Mouse (Mus musculus) lung, adult 2 months (tissue): Measurements from ENCODE around the gene Ccnjl. TPM values are rescaled to one million over a fixed set of nuclear protein-coding genes. Genes with fewer than 3 reads are reported as not detected.

Experiments used
- DNase-seq: peaks from one replicate; pipeline ENCODE4 v3.0.0; 2022
- H3K4me1 ChIP-seq: fragments of 200-500 bp; 2 replicates; pipeline ENCODE4 v1.6.1; 2011; ENCODE audit warnings: low read length; ENCODE audit not compliant: control insufficient read depth, insufficient read depth
- H3K4me3 ChIP-seq: fragments of 200-500 bp; replicated peaks from 2 replicates; pipeline ENCODE3; 2011; ENCODE audit warnings: low read depth, mild to moderate bottlenecking, control low read depth, low read length; ENCODE audit errors: extremely low read depth
- CTCF ChIP-seq: fragments of 200-500 bp; IDR thresholded peaks from 2 replicates; pipeline ENCODE4 v1.5.1; 2011; ENCODE audit warnings: mild to moderate bottlenecking, low read length, control low read depth; ENCODE audit not compliant: insufficient read depth
- POLR2A ChIP-seq: fragments of 200-500 bp; IDR thresholded peaks from 2 replicates; pipeline ENCODE4 v1.6.1; 2011; ENCODE audit warnings: low read depth, mild to moderate bottlenecking, control low read depth, low read length, borderline replicate concordance; ENCODE audit errors: extremely low read depth
- WGBS: fragments of 180-500 bp; shearing (Covaris S2); methylation state at CpG from one replicate; pipeline ENCODE4 v1.1.7; 2018; 5-methylcytosine and 5-hydroxymethylcytosine counted together
- polyA plus RNA-seq: library from polyadenylated mRNA; depleted of rRNA; stranded (reverse); fragments of >200 nt; gene quantifications from 2 replicates; pipeline ENCODE4 v1.2.3, GENCODE M21; 2012

Gene Ccnjl
- polyA plus RNA-seq, 1 experiment: 3.7 TPM

DNA sequence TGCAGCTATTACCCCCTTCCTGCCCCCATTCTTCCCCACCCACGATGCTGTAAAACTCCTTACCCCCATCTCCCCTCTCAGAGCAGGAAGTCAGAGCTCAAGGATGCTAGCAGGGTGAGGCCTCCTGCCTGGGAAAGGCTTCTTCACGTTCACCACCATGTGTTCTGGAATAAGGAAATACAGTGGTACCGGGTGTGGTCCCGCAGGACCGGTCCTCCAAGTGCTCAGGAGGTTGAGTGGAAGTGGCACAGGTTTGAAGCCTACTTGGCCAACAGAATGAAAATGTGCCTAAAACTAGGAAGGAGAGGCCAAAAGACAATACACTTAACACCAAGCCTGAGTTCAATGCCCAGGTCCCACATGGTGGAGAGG lies 82.1 kb downstream of the Ccnjl start:
- DNase-seq: no peak

DNA sequence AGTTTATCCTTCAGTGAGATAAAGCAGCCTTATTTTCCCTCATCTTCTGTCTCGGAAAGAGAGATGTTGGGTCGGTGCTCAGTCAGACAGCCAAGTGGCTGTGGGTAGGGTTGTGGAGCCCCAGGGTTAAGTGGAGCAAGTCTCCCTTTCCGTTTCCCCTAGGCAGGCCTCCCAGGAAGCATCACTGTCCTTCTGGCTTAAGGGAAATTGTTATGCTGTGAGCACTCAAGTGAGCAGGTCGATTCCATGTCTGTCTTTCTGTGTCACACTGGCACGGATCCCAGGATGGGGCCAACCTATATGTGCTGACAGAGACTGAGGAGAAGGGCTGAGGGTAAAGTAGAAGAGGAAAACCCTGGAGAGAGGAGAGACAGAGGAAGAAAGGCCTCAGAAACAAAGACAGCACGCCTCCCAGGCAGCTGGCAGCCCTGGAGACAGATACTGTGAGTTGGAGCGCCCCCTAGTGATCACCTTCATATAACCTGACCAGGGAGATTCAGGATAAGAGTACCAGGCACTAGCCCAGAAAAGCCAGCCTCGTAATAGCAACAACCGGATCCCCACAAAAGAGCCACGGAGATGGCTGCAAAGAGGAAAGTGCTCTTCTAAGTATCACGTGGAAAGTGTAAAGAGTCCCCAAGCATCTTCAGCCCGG lies 84.4 kb downstream of the Ccnjl start:
- no peak overlapping the region for H3K4me3 ChIP-seq
- TF ChIP-seq CTCF (peak; percentile 72), POLR2A (no peak)
- peak; percentile 61 for DNase-seq
- WGBS: 27% methylated on average over 12 of the region's 12 CpGs
- H3K4me1 ChIP-seq: no peaks in the 10 kb centered on the region

More for the DNA sequence above, 82.1 kb downstream of the Ccnjl start:
- 38% methylated on average over 5 of the region's 5 CpGs for WGBS
- H3K4me3 ChIP-seq: no peak overlapping the region
- no peak for TF ChIP-seq POLR2A
- no peak for TF ChIP-seq CTCF
- H3K4me1 ChIP-seq: no peaks in the 10 kb centered on the region

DNA sequence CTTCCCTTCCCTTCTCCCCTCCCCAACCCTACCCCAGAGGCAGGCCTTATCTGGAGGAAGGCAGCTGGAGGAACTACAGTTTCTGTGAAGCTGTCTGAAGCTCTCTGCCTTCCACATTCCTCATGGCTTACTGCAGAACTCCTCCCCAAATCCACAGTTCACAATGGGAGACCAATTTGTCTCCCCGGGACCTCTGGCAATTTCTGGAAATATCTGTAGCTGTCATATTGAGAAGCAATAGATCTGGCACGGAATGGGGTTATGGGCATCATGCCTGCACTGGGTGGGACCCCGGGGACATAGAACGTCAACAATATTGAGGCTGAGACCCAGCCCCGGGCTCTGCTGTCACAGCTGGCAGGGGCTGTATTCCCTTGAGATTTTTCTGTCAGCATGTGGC lies 89.3 kb downstream of the Ccnjl start:
- TF ChIP-seq POLR2A (no peak), CTCF (no peak)
- Histone ChIP-seq H3K4me3 (no peak overlapping the region), H3K4me1 (no peaks in the 10 kb centered on the region)
- WGBS: 49% methylated on average over 5 of the region's 5 CpGs
- DNase-seq: no peak

DNA sequence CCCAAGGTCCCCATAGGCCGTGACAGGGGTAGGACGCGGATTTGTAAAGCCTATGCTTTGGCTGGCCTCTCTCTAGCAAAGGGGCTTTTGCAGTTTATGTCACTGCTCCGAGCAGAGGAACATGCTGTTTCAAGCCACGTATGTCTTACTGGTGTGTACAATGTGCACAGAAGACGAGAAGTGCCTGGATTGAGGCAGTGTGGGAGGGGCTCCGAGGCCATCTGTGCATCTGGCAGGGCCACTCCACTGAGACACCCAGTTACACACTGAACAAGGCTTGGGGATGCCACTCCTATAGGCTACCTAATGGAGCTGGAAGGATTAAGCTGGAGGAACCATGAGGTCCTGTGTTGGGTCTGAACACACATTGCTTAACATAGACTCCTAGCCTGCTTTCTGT lies 89.8 kb downstream of the Ccnjl start:
- no peak for TF ChIP-seq POLR2A
- no peak for TF ChIP-seq CTCF
- DNase-seq: no peak
- Histone ChIP-seq H3K4me1 (no peaks in the 10 kb centered on the region), H3K4me3 (no peak overlapping the region)
- 63% methylated on average over 7 of the region's 7 CpGs for WGBS

DNA sequence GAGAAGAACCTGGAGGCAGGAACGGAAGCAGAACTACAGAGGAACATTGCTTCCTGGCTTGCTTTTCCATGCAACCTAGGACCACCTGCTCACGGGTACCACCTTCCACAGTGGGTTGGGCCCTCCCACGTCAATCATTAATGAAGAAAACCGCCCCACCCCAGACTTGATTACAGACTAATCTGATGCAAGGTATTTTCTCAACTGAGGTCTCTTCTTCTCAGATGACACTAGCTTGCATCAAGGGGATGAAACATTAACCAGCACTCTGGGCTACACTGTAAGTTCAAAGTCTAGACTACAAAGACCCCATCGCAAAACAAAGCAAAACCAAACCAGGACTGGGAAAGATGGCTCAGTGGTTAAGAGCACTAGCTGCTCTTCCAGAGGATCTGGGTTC lies 93.2 kb downstream of the Ccnjl start:
- no peak for DNase-seq
- no peak for TF ChIP-seq POLR2A
- no peak for TF ChIP-seq CTCF
- Histone ChIP-seq H3K4me3 (no peak overlapping the region), H3K4me1 (no peaks in the 10 kb centered on the region)
- WGBS: 81% methylated on average over 5 of the region's 5 CpGs

DNA sequence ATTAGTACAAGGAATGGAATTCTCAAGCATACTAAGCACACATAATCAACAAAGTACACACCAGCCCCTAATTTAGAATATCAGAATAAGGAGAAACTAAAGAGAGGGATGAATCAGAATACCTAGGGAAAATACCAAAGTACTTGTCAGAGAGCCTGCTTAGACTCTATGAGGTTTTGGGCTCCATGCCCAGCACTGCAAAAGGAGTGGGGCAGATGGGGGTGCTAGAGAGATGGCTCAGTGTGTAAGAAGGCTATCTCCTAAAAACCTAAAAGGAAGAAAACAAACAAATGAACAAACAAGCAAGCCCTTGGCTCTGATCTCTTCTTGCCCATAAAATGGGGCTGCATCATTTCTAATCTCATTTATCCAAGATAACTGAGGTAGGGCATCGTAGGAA lies 95.8 kb downstream of the Ccnjl start:
- TF ChIP-seq CTCF: no peak
- no peak for TF ChIP-seq POLR2A
- WGBS: 95% methylated on average over 1 of the region's 1 CpGs
- DNase-seq: no peak

DNA sequence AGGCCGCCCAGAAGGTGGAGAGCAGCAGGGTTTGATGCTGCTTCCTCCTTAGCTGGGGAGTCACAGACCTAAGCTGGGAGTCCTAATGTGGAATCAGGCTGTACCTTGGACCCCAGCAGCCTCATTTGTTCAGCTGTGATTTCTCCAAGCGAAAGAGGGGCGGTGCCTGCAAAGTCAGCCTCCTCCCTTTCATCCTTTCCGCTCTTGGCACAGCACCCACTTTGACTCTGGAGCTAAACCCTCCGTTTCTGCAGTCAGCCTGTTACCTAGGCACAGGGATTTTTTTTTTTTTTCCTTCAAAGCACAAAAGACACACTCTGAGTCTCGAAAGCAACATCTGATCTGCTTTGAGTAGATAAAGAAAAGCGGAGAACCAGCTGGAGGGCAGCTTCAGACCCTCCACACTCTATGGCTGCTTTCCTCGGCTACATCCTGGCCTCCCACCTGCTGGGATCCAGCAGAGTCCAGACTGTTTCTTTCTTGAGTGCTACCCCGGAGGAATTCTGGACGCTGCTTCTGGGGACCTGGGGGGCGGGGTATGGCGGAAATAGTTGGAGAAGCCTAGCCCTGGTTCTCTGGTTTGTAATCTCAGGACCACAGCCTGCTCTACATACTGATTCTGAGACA lies 97.8 kb downstream of the Ccnjl start:
- peak; percentile 28 for DNase-seq
- TF ChIP-seq POLR2A: no peak
- no peak for TF ChIP-seq CTCF
- no peaks in the 10 kb centered on the region for H3K4me1 ChIP-seq
- WGBS: 16% methylated on average over 12 of the region's 12 CpGs
- no peak overlapping the region for H3K4me3 ChIP-seq

More for the DNA sequence above, 95.8 kb downstream of the Ccnjl start:
- Histone ChIP-seq H3K4me1 (no peaks in the 10 kb centered on the region), H3K4me3 (no peak overlapping the region)

DNA sequence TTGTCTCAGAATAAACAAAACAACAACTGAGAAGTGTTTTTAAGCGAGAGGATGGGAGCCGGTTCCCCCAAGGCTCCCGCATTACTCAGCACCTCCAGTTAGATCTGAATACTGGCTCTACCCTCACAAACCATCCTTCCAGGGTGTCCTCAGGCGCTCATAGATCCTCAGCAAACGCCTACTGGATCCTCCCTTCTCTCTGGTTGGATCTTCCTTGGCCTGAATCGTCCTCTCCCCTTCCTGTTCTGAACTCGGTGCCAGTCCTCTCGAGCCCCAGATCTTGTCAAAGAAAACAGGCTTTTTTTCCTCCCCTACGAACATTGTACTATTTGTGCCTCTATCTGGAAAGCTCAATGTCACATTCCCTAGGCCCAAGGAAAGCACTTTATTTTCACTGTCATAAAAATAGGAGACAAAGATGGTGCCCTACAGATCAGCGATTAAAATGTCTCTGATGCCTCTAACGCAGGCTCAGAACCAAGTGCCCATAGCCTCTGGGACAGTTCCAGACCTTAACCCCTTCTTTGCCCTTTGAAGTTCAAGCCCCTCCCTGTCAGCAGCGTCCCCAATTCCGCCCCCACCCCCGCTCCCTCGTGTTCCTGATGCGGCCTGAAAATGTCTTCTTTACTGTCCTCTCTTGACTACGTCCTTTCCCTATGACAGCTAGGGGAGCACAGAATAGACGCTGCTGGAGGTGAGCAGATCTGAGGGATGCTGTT lies 98.5 kb downstream of the Ccnjl start:
- TF ChIP-seq POLR2A: no peak
- Histone ChIP-seq H3K4me1 (no peaks in the 10 kb centered on the region; the same call in 1 of the 2 replicates), H3K4me3 (no peak overlapping the region)
- 41% methylated on average over 18 of the region's 18 CpGs for WGBS
- DNase-seq: no peak

DNA sequence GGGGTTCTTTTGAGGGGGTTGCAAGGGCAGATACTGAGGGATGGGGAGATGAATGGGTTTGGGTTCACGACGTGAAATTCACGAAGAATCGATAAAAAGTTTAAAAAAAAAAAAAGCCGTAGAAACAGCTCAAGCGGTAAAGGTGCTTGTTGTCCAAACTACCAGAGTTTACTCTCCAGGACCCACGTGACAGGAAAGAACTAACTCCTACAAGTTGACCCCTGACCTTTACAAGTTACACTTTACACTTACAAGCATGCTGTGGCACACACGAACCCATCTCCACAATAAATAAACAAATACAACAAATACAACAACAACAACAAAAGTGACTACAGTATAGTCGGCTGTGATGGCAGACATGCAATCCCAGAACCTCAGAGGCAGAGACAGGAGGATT lies 103.1 kb downstream of the Ccnjl start:
- Histone ChIP-seq H3K4me1 (peaks cover 5% of the 10 kb centered on the region), H3K4me3 (no peak overlapping the region)
- 88% methylated on average over 9 of the region's 9 CpGs for WGBS
- TF ChIP-seq CTCF (no peak), POLR2A (no peak)
- no peak for DNase-seq
